ENCODE assay signal across 9 mouse cellular contexts in genomic region chr6:48741711-48742206, GRCm38 (mm10). TPM values are rescaled to one million over a fixed set of nuclear protein-coding genes. Genes with fewer than 3 reads are reported as not detected.
DNase-seq lines count a peak whose midpoint lies in the region; ATAC-seq and TF ChIP-seq lines count a peak whose summit lies in the region.
"Had no signal": no experiment of that assay in that cellular context is flagged by ENCODE, and none has a peak within 500 bp of the region (broad histone marks: within the 10 kb centered on the region; RNA-seq: fewer than 3 reads in every experiment).

No protein-coding gene starts in this region.

- peak; percentile 15 for DNase-seq in right cerebral cortex, postnatal 4 days
- no peak for DNase-seq in right cerebral cortex, postnatal 14 days
- peak; percentile 13 for DNase-seq in hindbrain, postnatal 0 days (ENCODE audit: low spot score)
- peak; percentile 20 to 39 for DNase-seq in kidney, postnatal 4 days
- no peak for DNase-seq in left cerebral cortex, adult 11 months (ENCODE audit: low spot score)
- no peak for DNase-seq in spleen, adult 12 weeks (ENCODE audit: low spot score)

- H3K36me3 ChIP-seq in hindbrain, postnatal 0 days (ENCODE audit: insufficient read depth, low read length): no peaks in the 10 kb centered on the region
- no peaks in the 10 kb centered on the region for H3K36me3 ChIP-seq in stomach, embryonic 16.5 days (ENCODE audit: control insufficient read depth, insufficient read depth, low read length)

- TF ChIP-seq CTCF in hindbrain, postnatal 0 days (IDR thresholded peaks at IDR 0.05; ENCODE audit: low read depth): no peak

- WGBS in hindbrain, postnatal 0 days: 29% methylated on average over 9 of the region's 9 CpGs
- WGBS in stomach, embryonic 16.5 days: 10% methylated on average over 9 of the region's 9 CpGs

- peaks cover 5% of the 10 kb centered on the region; the same call in 1 of the 2 replicates for H3K4me1 ChIP-seq in hindbrain, postnatal 0 days (ENCODE audit: insufficient read depth, low read length)
- peaks cover 16% of the 10 kb centered on the region for H3K4me1 ChIP-seq in stomach, embryonic 16.5 days (ENCODE audit: control insufficient read depth, insufficient read depth, low read length)

- 0 out of 2 replicates have a peak overlapping the region, but pooled peaks have one; percentile 47 for H3K4me3 ChIP-seq in hindbrain, postnatal 0 days (ENCODE audit: low read length)
- 0 out of 2 replicates have a peak overlapping the region, but pooled peaks have one; percentile 51 for H3K4me3 ChIP-seq in stomach, embryonic 16.5 days (replicated peaks; ENCODE audit: low read length)
- H3K4me3 ChIP-seq: megakaryocyte, embryonic 14.5 days had no signal

- H3K4me2 ChIP-seq in hindbrain, postnatal 0 days (ENCODE audit: low read depth, low read length): peak overlapping the region; percentile 68
- peak overlapping the region; percentile 85 for H3K4me2 ChIP-seq in stomach, embryonic 16.5 days (ENCODE audit: low read depth, low read length)

- peak; percentile 63 for ATAC-seq in hindbrain, postnatal 0 days
- ATAC-seq in stomach, embryonic 16.5 days (ENCODE audit: insufficient read depth, low FRiP score): no peak; the same call in 1 of the 2 replicates
- no peak for ATAC-seq in inflammation-experienced regulatory T-cells, adult 6 months

- no peak overlapping the region for H3K27ac ChIP-seq in hindbrain, postnatal 0 days
- H3K27ac ChIP-seq in stomach, embryonic 16.5 days (ENCODE audit: low read length): peak overlapping the region; percentile 60

- H3K27me3 ChIP-seq in hindbrain, postnatal 0 days (ENCODE audit: insufficient read depth, low read length): no peaks in the 10 kb centered on the region
- H3K27me3 ChIP-seq in stomach, embryonic 16.5 days (ENCODE audit: control insufficient read depth, insufficient read depth, low read length): peaks cover 15% of the 10 kb centered on the region
- H3K27me3 ChIP-seq: megakaryocyte, embryonic 14.5 days had no signal

- no peaks in the 10 kb centered on the region for H3K9me3 ChIP-seq in hindbrain, postnatal 0 days (ENCODE audit: low read length)
- no peaks in the 10 kb centered on the region for H3K9me3 ChIP-seq in stomach, embryonic 16.5 days (replicated peaks; ENCODE audit: control insufficient read depth, low read length)

- H3K9ac ChIP-seq in hindbrain, postnatal 0 days (replicated peaks; ENCODE audit: low read length): no peak overlapping the region
- no peak overlapping the region for H3K9ac ChIP-seq in stomach, embryonic 16.5 days (ENCODE audit: low read length)

RNA-seq across cellular contexts. Expression of gene Gimap1, which starts 2.9 kb away (rescaled TPM):
- 4.1 and 4.5 TPM in 2 replicates for total RNA-seq in hindbrain, postnatal 0 days (2014; rRNA removed)
- 2.8 and 3.7 TPM in 2 replicates for polyA plus RNA-seq in hindbrain, postnatal 0 days (2015; fragmentation: Nextera tagmentation; extraction: Ambion mirVana)
- 15.7 and 19.7 TPM in 2 replicates for polyA plus RNA-seq in stomach, embryonic 16.5 days (2015; fragmentation: Nextera tagmentation; extraction: Ambion mirVana)
- polyA plus RNA-seq in inflammation-experienced regulatory T-cells, adult 6 months (2017; shearing (Covaris generic)): 100 to 1,000 TPM; 353 to 386 (median 354) TPM

RNA-seq across cellular contexts. Expression of gene Gimap5, which starts 4.2 kb away (rescaled TPM):
- total RNA-seq in hindbrain, postnatal 0 days (2014; rRNA removed): 0.68 and 5.1 TPM in 2 replicates
- polyA plus RNA-seq in hindbrain, postnatal 0 days (2015; fragmentation: Nextera tagmentation; extraction: Ambion mirVana): 1.9 and 2.4 TPM in 2 replicates
- polyA plus RNA-seq in stomach, embryonic 16.5 days (2015; fragmentation: Nextera tagmentation; extraction: Ambion mirVana): 6.9 and 8.1 TPM in 2 replicates
- 100 to 1,000 TPM; 218 to 266 (median 236) TPM for polyA plus RNA-seq in inflammation-experienced regulatory T-cells, adult 6 months (2017; shearing (Covaris generic))

RNA-seq across cellular contexts. Expression of gene Gimap7, which starts 23.3 kb away (rescaled TPM):
- not detected in 2 replicates for total RNA-seq in hindbrain, postnatal 0 days (2014; rRNA removed)
- polyA plus RNA-seq in hindbrain, postnatal 0 days (2015; fragmentation: Nextera tagmentation; extraction: Ambion mirVana): not detected in 2 replicates
- polyA plus RNA-seq in stomach, embryonic 16.5 days (2015; fragmentation: Nextera tagmentation; extraction: Ambion mirVana): 0.14 TPM in 1 of 2 replicates, not detected in the other
- polyA plus RNA-seq in inflammation-experienced regulatory T-cells, adult 6 months (2017; shearing (Covaris generic)): 100 to 1,000 TPM; 458 to 769 (median 564) TPM

RNA-seq across cellular contexts. Expression of gene Gm28053, which starts 23.4 kb away (rescaled TPM):
- not detected in 2 replicates for total RNA-seq in hindbrain, postnatal 0 days (2014; rRNA removed)
- not detected in 2 replicates for polyA plus RNA-seq in hindbrain, postnatal 0 days (2015; fragmentation: Nextera tagmentation; extraction: Ambion mirVana)
- polyA plus RNA-seq in stomach, embryonic 16.5 days (2015; fragmentation: Nextera tagmentation; extraction: Ambion mirVana): 2.5 and 3.2 TPM in 2 replicates
- polyA plus RNA-seq in inflammation-experienced regulatory T-cells, adult 6 months (2017; shearing (Covaris generic)): 10 to 100 TPM; 58.9 to 85.2 (median 59.9) TPM

RNA-seq across cellular contexts. Expression of gene Gimap3, which starts 28.9 kb away (rescaled TPM):
- not detected in 2 replicates for total RNA-seq in hindbrain, postnatal 0 days (2014; rRNA removed)
- polyA plus RNA-seq in hindbrain, postnatal 0 days (2015; fragmentation: Nextera tagmentation; extraction: Ambion mirVana): not detected in 2 replicates
- polyA plus RNA-seq in stomach, embryonic 16.5 days (2015; fragmentation: Nextera tagmentation; extraction: Ambion mirVana): 0.14 and 0.17 TPM in 2 replicates
- 1,000 to 10,000 TPM; 1,096 to 1,768 (median 1,751) TPM for polyA plus RNA-seq in inflammation-experienced regulatory T-cells, adult 6 months (2017; shearing (Covaris generic))

Comparison
In these comparisons a context has a peak if more than half of its experiments do, and no peak if none do; other contexts are left out.
1. DNase-seq: peak in right cerebral cortex, postnatal 4 days (single experiment), hindbrain, postnatal 0 days (single experiment) and kidney, postnatal 4 days (2 of 2); none in right cerebral cortex, postnatal 14 days (single experiment), left cerebral cortex, adult 11 months (single experiment) and spleen, adult 12 weeks (single experiment).
2. RNA of gene Gimap1, which starts 2.9 kb away (polyA plus RNA-seq): 353 to 386 TPM in inflammation-experienced regulatory T-cells, adult 6 months; 15.7 to 19.7 TPM in stomach, embryonic 16.5 days and 2.8 to 3.7 TPM in hindbrain, postnatal 0 days; every median in the first group is over 10 times any median in the second.
3. RNA of gene Gimap5, which starts 4.2 kb away (polyA plus RNA-seq): 218 to 266 TPM in inflammation-experienced regulatory T-cells, adult 6 months; 6.9 to 8.1 TPM in stomach, embryonic 16.5 days and 1.9 to 2.4 TPM in hindbrain, postnatal 0 days; every median in the first group is over 10 times any median in the second.
4. RNA of gene Gimap7, which starts 23.3 kb away (polyA plus RNA-seq): 458 to 769 TPM in inflammation-experienced regulatory T-cells, adult 6 months; 0.14 TPM in stomach, embryonic 16.5 days and not detected in hindbrain, postnatal 0 days; every median in the first group is over 100 times any median in the second.